Mouse (Mus musculus) neural tube, embryonic 14.5 days (tissue): ENCODE measurements around the gene Sarm1. TPM values are rescaled to one million over a fixed set of nuclear protein-coding genes. Genes with fewer than 3 reads are reported as not detected.

ENCODE experiments used
- ATAC-seq: fragments of 200-750 bp; cut with Nextera tagmentation; 2 replicates; pipeline ENCODE4 v1.8.0; 2017; ENCODE audit warnings: low read depth, mild to moderate bottlenecking, moderate TSS enrichment, moderate library complexity
- H3K27ac ChIP-seq: fragments of 300-500 bp; sonication (generic); 2 replicates; pipeline ENCODE4 v1.5.1; 2014; ENCODE audit warnings: low read depth, mild to moderate bottlenecking, control low read depth, low read length, moderate library complexity, mixed read lengths
- H3K27me3 ChIP-seq: fragments of 300-500 bp; sonication (generic); 2 replicates; pipeline ENCODE4 v1.6.1; 2014; ENCODE audit warnings: low read length; ENCODE audit not compliant: control insufficient read depth, insufficient read depth
- H3K36me3 ChIP-seq: fragments of 300-500 bp; sonication (generic); 2 replicates; pipeline ENCODE4 v1.6.1; 2014; ENCODE audit warnings: low read length, mixed read lengths; ENCODE audit not compliant: control insufficient read depth, insufficient read depth
- H3K4me1 ChIP-seq: fragments of 300-500 bp; sonication (generic); 2 replicates; pipeline ENCODE4 v1.6.1; 2014; ENCODE audit warnings: low read length; ENCODE audit not compliant: control insufficient read depth, insufficient read depth
- H3K4me2 ChIP-seq: fragments of 300-500 bp; sonication (generic); 2 replicates; pipeline ENCODE4 v1.6.1; 2014; ENCODE audit warnings: mild to moderate bottlenecking, low read depth, low read length, control low read depth
- H3K4me3 ChIP-seq: fragments of 300-500 bp; sonication (generic); 2 replicates; pipeline ENCODE4 v1.5.1; 2014; ENCODE audit warnings: low read depth, low read length, control low read depth, mixed read lengths
- H3K9ac ChIP-seq: fragments of 300-500 bp; sonication (generic); replicated peaks from 2 replicates; pipeline ENCODE4 v1.6.1; 2014; ENCODE audit warnings: low read depth, mild to moderate bottlenecking, control low read depth, low read length, mixed read lengths
- H3K9me3 ChIP-seq: fragments of 300-500 bp; sonication (generic); 2 replicates; pipeline ENCODE4 v1.6.1; 2016; ENCODE audit warnings: low read length; ENCODE audit not compliant: control insufficient read depth
- WGBS: fragments of 180-500 bp; shearing (Covaris S2); extraction: QIAGEN DNeasy Blood & Tissue Kit; methylation state at CpG from one replicate; pipeline ENCODE4 v1.1.7; 2014; 5-methylcytosine and 5-hydroxymethylcytosine counted together
- polyA plus RNA-seq: library from polyadenylated mRNA; unstranded; fragments of >200 nt; fragmentation: Nextera tagmentation; extraction: Ambion mirVana; gene quantifications from 2 replicates; pipeline ENCODE4 v1.2.1, GENCODE M21; 2014

The Sarm1 gene
- polyA plus RNA-seq, 1 experiment from 2014 or later: 56.1 TPM

GRCm38 (mm10) chr11:78467932-78468331 is 29.6 kb downstream of the Sarm1 start:
- no peak overlapping the region for H3K4me2 ChIP-seq
- H3K4me1 ChIP-seq: peaks cover 9% of the 10 kb centered on the region
- no peaks in the 10 kb centered on the region for H3K36me3 ChIP-seq
- no peak overlapping the region for H3K27ac ChIP-seq
- H3K4me3 ChIP-seq: no peak overlapping the region
- ATAC-seq: no peak
- H3K9me3 ChIP-seq: no peaks in the 10 kb centered on the region
- H3K27me3 ChIP-seq: no peaks in the 10 kb centered on the region
- H3K9ac ChIP-seq: no peak overlapping the region
- WGBS: 74% methylated on average over 3 of the region's 3 CpGs

- no peak for ATAC-seq
- Histone ChIP-seq H3K27me3 (no peaks in the 10 kb centered on the region), H3K36me3 (no peaks in the 10 kb centered on the region), H3K9ac (no peak overlapping the region), H3K9me3 (no peaks in the 10 kb centered on the region), H3K4me3 (no peak overlapping the region), H3K27ac (no peak overlapping the region), H3K4me2 (no peak overlapping the region), H3K4me1 (peaks cover 9% of the 10 kb centered on the region)
- WGBS: 93% methylated on average over 7 of the region's 7 CpGs
Measured at GRCm38 (mm10) chr11:78467515-78467914, 30.0 kb downstream of the Sarm1 start.

GRCm38 (mm10) chr11:78466242-78466912 is 31.2 kb downstream of the Sarm1 start:
- Histone ChIP-seq H3K27ac (peak overlapping the region; percentile 87), H3K9me3 (no peaks in the 10 kb centered on the region), H3K4me2 (peak overlapping the region; percentile 88), H3K27me3 (no peaks in the 10 kb centered on the region), H3K4me1 (peaks cover 9% of the 10 kb centered on the region), H3K9ac (peak overlapping the region; percentile 69; the same call in 1 of the 2 replicates), H3K36me3 (no peaks in the 10 kb centered on the region), H3K4me3 (peak overlapping the region; percentile 61)
- 0 out of 2 replicates have a peak, but pooled peaks have one; percentile 3 for ATAC-seq
- 55% methylated on average over 23 of the region's 23 CpGs for WGBS

GRCm38 (mm10) chr11:78465568-78466180 is 31.9 kb downstream of the Sarm1 start, which contains the start of gene Slc46a1:
TSS of gene Slc46a1 (plus strand) at chr11:78465697.
- Histone ChIP-seq H3K4me2 (peak within 1 kb of the TSS; percentile 88), H3K4me3 (peak within 1 kb of the TSS; percentile 61), H3K4me1 (peaks cover 9% of the 10 kb centered on the region), H3K27me3 (no peaks in the 10 kb centered on the region), H3K9ac (peak within 1 kb of the TSS; percentile 69), H3K27ac (peak within 1 kb of the TSS; percentile 87), H3K9me3 (no peaks in the 10 kb centered on the region), H3K36me3 (no peaks in the 10 kb centered on the region)
- ATAC-seq: peak; percentile 95
- WGBS: under 1% methylated on average over 41 of the region's 41 CpGs

- no peak overlapping the region for H3K27ac ChIP-seq
- H3K9ac ChIP-seq: no peak overlapping the region
- ATAC-seq: peak; percentile 47; the same call in 1 of the 2 replicates
Measured at GRCm38 (mm10) chr11:78465116-78465515, 32.4 kb downstream of the Sarm1 start.

GRCm38 (mm10) chr11:78463286-78464036 is 34.1 kb downstream of the Sarm1 start:
- Histone ChIP-seq H3K9ac (no peak overlapping the region), H3K9me3 (no peaks in the 10 kb centered on the region), H3K4me2 (no peak overlapping the region), H3K27ac (no peak overlapping the region), H3K36me3 (no peaks in the 10 kb centered on the region), H3K4me1 (peaks cover 9% of the 10 kb centered on the region), H3K27me3 (no peaks in the 10 kb centered on the region), H3K4me3 (no peak overlapping the region)
- WGBS: 67% methylated on average over 13 of the region's 13 CpGs
- no peak for ATAC-seq

More at GRCm38 (mm10) chr11:78465116-78465515, 32.4 kb downstream of the Sarm1 start:
- no peaks in the 10 kb centered on the region for H3K36me3 ChIP-seq
- peak overlapping the region; percentile 88 for H3K4me2 ChIP-seq
- peak overlapping the region; percentile 61 for H3K4me3 ChIP-seq
- no peaks in the 10 kb centered on the region for H3K27me3 ChIP-seq
- WGBS: 34% methylated on average over 9 of the region's 9 CpGs
- H3K4me1 ChIP-seq: peaks cover 9% of the 10 kb centered on the region
- H3K9me3 ChIP-seq: no peaks in the 10 kb centered on the region

GRCm38 (mm10) chr11:78462669-78463068 is 34.9 kb downstream of the Sarm1 start:
- no peaks in the 10 kb centered on the region for H3K36me3 ChIP-seq
- no peak for ATAC-seq
- no peak overlapping the region for H3K9ac ChIP-seq
- H3K27ac ChIP-seq: no peak overlapping the region
- 80% methylated on average over 5 of the region's 5 CpGs for WGBS
- no peak overlapping the region for H3K4me2 ChIP-seq
- no peaks in the 10 kb centered on the region for H3K27me3 ChIP-seq
- H3K4me1 ChIP-seq: peaks cover 9% of the 10 kb centered on the region
- H3K4me3 ChIP-seq: no peak overlapping the region
- H3K9me3 ChIP-seq: no peaks in the 10 kb centered on the region

- no peak overlapping the region for H3K4me3 ChIP-seq
- whole genome bisulfite sequencing: 70% methylated on average over 1 of the region's 1 CpGs
- no peak overlapping the region for H3K27ac ChIP-seq
- H3K9me3 ChIP-seq: no peaks in the 10 kb centered on the region
- ATAC-seq: no peak
- no peaks in the 10 kb centered on the region for H3K27me3 ChIP-seq
- no peak overlapping the region for H3K4me2 ChIP-seq
- no peak overlapping the region for H3K9ac ChIP-seq
- H3K4me1 ChIP-seq: peaks cover 9% of the 10 kb centered on the region
- H3K36me3 ChIP-seq: no peaks in the 10 kb centered on the region
Measured at GRCm38 (mm10) chr11:78461894-78462293, 35.7 kb downstream of the Sarm1 start.

GRCm38 (mm10) chr11:78458740-78459139 is 38.8 kb downstream of the Sarm1 start:
- H3K9me3 ChIP-seq: no peaks in the 10 kb centered on the region
- H3K4me1 ChIP-seq: no peaks in the 10 kb centered on the region
- WGBS: 83% methylated on average over 17 of the region's 17 CpGs
- no peak for ATAC-seq
- H3K9ac ChIP-seq: no peak overlapping the region
- no peaks in the 10 kb centered on the region for H3K36me3 ChIP-seq
- no peak overlapping the region for H3K27ac ChIP-seq
- no peak overlapping the region for H3K4me2 ChIP-seq
- H3K4me3 ChIP-seq: no peak overlapping the region
- no peaks in the 10 kb centered on the region for H3K27me3 ChIP-seq
